Mouse (Mus musculus) C2C12 (cell line): ENCODE data around the gene Slc7a11. TPM values are rescaled to one million over a fixed set of nuclear protein-coding genes. Genes with fewer than 3 reads are reported as not detected.

Experiments
- H3K27me3 ChIP-seq: one replicate; pipeline ENCODE4 v1.6.1; 2011; ENCODE audit not compliant: control insufficient read depth, insufficient read depth, insufficient read length
- H3K36me3 ChIP-seq: one replicate; pipeline ENCODE4 v1.6.1; 2011; ENCODE audit not compliant: control insufficient read depth, insufficient read depth
- H3K4me3 ChIP-seq: one replicate; pipeline ENCODE4 v1.5.1; 2011; ENCODE audit warnings: mild to moderate bottlenecking, control low read depth; ENCODE audit not compliant: poor library complexity, insufficient read depth, severe bottlenecking
- H3K79me2 ChIP-seq: one replicate; pipeline ENCODE4 v1.6.1; 2011; ENCODE audit not compliant: control insufficient read depth, insufficient read depth
- H3K79me3 ChIP-seq: one replicate; pipeline ENCODE4 v1.6.1; 2011; ENCODE audit warnings: low read depth, control low read depth
- H3ac ChIP-seq: one replicate; pipeline ENCODE3; 2011; ENCODE audit warnings: low read depth; ENCODE audit not compliant: control insufficient read depth, insufficient read length
- CEBPB ChIP-seq: IDR thresholded peaks from one replicate; pipeline ENCODE4 v1.6.1; 2011; ENCODE audit warnings: low read depth, mild to moderate bottlenecking, control low read depth, moderate library complexity
- CTCF ChIP-seq: IDR thresholded peaks from one replicate; pipeline ENCODE4 v1.5.1; 2011; ENCODE audit not compliant: control insufficient read depth, insufficient read depth, insufficient read length
- FOSL1 ChIP-seq: IDR thresholded peaks from one replicate; pipeline ENCODE4 v1.8.0; 2011; ENCODE audit warnings: mild to moderate bottlenecking, low read length; ENCODE audit not compliant: poor library complexity, insufficient read depth, severe bottlenecking
- MAX ChIP-seq: IDR thresholded peaks from one replicate; pipeline ENCODE4 v1.6.1; 2011; ENCODE audit warnings: mild to moderate bottlenecking, control low read depth
- MYOD1 ChIP-seq: IDR thresholded peaks from one replicate; pipeline ENCODE4 v1.6.1; 2011; ENCODE audit warnings: low read depth; ENCODE audit not compliant: control insufficient read depth, insufficient read length
- MYOG ChIP-seq: IDR thresholded peaks from one replicate; pipeline ENCODE4 v1.6.1; 2011; ENCODE audit not compliant: control insufficient read depth, insufficient read length; ENCODE audit errors: extremely low read depth
- USF1 ChIP-seq: IDR thresholded peaks from one replicate; pipeline ENCODE4 v1.6.1; 2011; ENCODE audit warnings: low read depth, mild to moderate bottlenecking, control low read depth, moderate library complexity
- polyA plus RNA-seq: library from polyadenylated mRNA; unstranded; fragments of >200 nt; fragmentation: generic; extraction: Trizol; gene quantifications from one replicate; pipeline ENCODE4 v1.2.1, GENCODE M21; 2012; ENCODE audit warnings: missing spikeins

The Slc7a11 gene
- polyA plus RNA-seq, 1 experiment = 3.1 TPM

DNA sequence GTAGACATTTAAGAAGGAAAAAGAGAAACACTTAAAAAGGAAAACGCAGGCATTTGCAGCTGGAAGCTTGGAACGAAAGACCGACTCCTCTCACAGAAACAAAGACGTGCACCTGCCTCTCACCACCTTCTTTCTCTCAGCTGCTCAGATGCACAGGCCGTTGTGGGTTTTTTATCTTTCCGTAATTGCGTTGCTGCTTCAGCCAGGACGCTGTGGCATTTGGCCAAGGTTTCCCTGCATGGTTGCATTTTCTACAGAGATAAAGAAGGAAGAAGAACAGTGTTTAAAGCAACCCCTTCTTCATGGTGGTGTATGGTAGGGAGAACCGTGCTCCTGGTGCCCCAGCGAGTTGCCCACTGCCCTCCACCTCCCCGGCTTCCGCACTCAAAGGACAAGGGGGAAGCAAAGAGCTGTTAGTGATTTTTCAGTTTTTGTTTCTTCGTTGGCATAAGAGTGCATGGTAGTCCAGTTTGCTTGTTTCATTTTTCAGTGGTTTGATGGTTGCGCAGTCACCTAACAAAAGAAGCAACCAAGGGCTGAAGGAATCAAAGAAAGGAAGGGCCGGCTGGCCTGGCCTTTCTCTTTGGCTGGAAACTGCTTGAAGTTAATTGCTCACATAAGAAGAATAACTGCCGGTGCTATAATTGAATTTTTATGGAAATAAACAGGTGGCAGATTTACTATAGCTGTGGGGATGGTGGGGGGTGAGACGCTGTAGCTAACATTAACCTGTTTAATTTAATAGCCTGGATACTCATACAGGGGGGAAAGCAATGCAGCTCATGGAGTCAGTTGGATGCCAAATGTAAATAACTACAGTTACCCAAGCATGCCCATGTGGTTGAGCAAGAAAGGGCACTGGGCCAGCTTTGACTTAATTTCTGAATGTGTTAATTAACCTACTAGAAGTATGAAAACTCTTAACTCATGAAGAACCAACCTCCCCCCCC, 143.1 kb downstream of the Slc7a11 start:
- Histone ChIP-seq H3K79me3 (no peaks in the 10 kb centered on the region), H3K36me3 (no peaks in the 10 kb centered on the region), H3K4me3 (no peak overlapping the region), H3ac (no peak overlapping the region), H3K27me3 (no peaks in the 10 kb centered on the region), H3K79me2 (no peaks in the 10 kb centered on the region)
- no peak for TF ChIP-seq CEBPB
- no peak for TF ChIP-seq MAX
- no peak for TF ChIP-seq FOSL1
- no peak for TF ChIP-seq MYOD1
- no peak for TF ChIP-seq MYOG
- no peak for TF ChIP-seq CTCF
- TF ChIP-seq USF1 = no peak

DNA sequence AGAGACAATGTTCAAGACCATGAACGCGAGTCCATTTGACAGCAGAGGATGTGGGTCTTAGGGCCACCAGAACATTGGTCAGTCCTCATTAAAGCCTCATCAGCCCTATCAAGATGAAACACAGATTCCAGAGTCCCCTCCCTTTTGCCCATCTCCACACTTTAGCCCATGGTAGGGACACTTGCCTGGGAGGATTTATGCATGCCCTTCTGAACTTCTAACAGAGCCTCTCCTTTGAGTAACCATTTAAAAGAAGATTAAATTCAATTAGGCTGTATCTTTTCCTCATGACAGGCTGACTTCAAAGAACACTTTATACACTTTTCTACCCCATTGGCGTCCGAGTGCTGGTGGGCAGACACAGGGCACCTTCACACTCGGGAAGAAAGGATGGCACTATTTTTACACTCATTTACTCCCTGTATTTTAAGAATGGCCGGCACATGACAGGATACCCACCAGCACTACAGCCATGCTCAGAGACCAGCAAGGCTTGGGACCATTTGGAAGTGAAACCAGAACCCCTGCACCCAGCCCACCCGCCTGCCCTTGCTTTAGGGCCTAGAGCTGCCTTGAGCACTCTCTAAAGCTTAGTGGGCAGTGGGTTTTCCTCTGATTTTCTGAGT, 144.9 kb downstream of the Slc7a11 start:
- Histone ChIP-seq H3K79me2 (no peaks in the 10 kb centered on the region), H3K4me3 (no peak overlapping the region), H3K27me3 (no peaks in the 10 kb centered on the region), H3K79me3 (no peaks in the 10 kb centered on the region), H3ac (no peak overlapping the region), H3K36me3 (no peaks in the 10 kb centered on the region)
- TF ChIP-seq CEBPB (no peak), FOSL1 (no peak), MYOG (no peak), USF1 (no peak)

GRCm38 (mm10) chr3:50296956-50297355, 146.5 kb downstream of the Slc7a11 start:
- no peaks in the 10 kb centered on the region for H3K79me3 ChIP-seq
- no peaks in the 10 kb centered on the region for H3K79me2 ChIP-seq
- no peak overlapping the region for H3K4me3 ChIP-seq
- no peaks in the 10 kb centered on the region for H3K27me3 ChIP-seq
- no peaks in the 10 kb centered on the region for H3K36me3 ChIP-seq
- H3ac ChIP-seq = no peak overlapping the region
- no peak for TF ChIP-seq CEBPB
- no peak for TF ChIP-seq MYOG
- no peak for TF ChIP-seq FOSL1
- TF ChIP-seq CTCF = no peak
- no peak for TF ChIP-seq MAX
- TF ChIP-seq MYOD1 = no peak
- TF ChIP-seq USF1 = no peak

DNA sequence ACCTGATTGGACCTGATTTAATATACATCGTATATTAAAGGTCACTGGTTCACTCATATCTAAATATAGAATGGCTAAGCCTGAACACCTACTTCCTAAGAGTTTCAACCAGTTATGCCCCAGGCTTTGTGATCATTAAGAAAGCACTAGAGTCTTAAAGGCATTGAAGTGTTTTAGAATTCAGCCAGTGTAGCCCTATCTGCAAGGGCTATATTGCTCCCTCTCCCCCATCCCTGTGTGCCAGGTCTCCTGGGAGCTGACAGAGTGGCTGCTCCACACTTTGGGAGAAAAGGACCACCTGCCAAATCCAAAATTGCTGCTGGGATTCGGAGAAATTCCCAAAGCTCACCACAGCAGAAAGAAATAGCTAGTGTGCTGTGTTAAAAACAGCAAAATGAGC, 168.4 kb downstream of the Slc7a11 start:
- H3K79me2 ChIP-seq = no peaks in the 10 kb centered on the region
- no peak overlapping the region for H3ac ChIP-seq
- H3K27me3 ChIP-seq = no peaks in the 10 kb centered on the region
- no peak overlapping the region for H3K4me3 ChIP-seq
- no peak for TF ChIP-seq CTCF
- TF ChIP-seq FOSL1 = no peak
- TF ChIP-seq MAX = no peak
- TF ChIP-seq USF1 = no peak
- no peak for TF ChIP-seq CEBPB
- TF ChIP-seq MYOG = no peak
- no peak for TF ChIP-seq MYOD1
- H3K79me3 ChIP-seq = no peaks in the 10 kb centered on the region
- H3K36me3 ChIP-seq = no peaks in the 10 kb centered on the region

DNA sequence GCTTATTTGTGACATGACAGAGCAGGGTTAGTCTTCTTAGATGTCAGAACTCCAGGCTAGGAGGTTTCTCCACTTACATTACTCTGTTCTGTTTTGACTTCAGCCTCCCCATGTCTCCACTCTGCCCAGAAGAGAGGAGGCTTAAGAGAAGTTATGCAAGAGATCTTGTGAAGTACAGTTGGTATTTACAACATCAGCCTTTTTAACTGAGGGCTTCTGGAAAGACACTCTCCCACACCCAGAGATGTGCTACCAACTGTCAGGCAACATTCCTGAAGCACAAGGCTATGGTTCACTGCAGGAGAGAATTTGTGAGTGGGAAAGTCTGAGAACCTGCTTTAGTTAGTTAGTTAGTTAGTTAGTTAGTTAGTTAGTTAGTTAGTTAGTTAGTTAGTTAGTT, 171.2 kb downstream of the Slc7a11 start:
- TF ChIP-seq MYOD1 (no peak), MYOG (no peak), FOSL1 (no peak), CEBPB (no peak), CTCF (no peak), MAX (no peak), USF1 (no peak)
- H3K36me3 ChIP-seq = no peaks in the 10 kb centered on the region
- H3K4me3 ChIP-seq = no peak overlapping the region
- no peaks in the 10 kb centered on the region for H3K79me3 ChIP-seq
- H3K79me2 ChIP-seq = no peaks in the 10 kb centered on the region
- no peaks in the 10 kb centered on the region for H3K27me3 ChIP-seq
- H3ac ChIP-seq = no peak overlapping the region

DNA sequence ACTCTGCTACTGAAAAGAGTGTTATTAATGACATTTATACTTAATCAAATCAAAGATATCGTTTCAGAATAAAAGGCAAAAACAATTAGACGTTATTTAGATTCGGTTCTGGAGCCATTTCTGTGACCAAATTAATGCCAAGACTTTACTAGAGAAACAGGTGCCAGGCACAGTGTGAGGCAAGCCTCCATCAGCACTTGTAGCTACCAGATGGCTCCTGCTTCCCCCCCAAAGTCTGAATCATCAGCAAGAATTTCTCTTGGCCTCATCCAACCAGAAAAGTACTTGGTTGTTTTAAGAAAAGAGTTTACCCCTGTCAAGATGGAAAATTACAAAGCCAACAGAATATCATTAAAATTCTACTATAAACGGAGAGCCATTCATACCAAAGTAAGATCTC, 173.7 kb downstream of the Slc7a11 start:
- H3K27me3 ChIP-seq = no peaks in the 10 kb centered on the region
- TF ChIP-seq CEBPB (no peak), USF1 (no peak), MAX (no peak), CTCF (no peak), MYOG (no peak), FOSL1 (no peak), MYOD1 (no peak)
- no peaks in the 10 kb centered on the region for H3K79me2 ChIP-seq
- no peaks in the 10 kb centered on the region for H3K36me3 ChIP-seq
- H3ac ChIP-seq = no peak overlapping the region
- H3K4me3 ChIP-seq = no peak overlapping the region
- H3K79me3 ChIP-seq = no peaks in the 10 kb centered on the region
